Mouse (Mus musculus) small intestine, adult 2 months (tissue): ENCODE results near the gene Kin. TPM values are rescaled to one million over a fixed set of nuclear protein-coding genes. Genes with fewer than 3 reads are reported as not detected.
A peak's percentile ranks its signal among the peaks of the same experiment; 100 is the strongest.

Experiments used
- H3K27ac ChIP-seq: fragments of 200-500 bp; 2 replicates; pipeline ENCODE4 v1.5.1; 2012; ENCODE audit warnings: low read depth, low read length, control low read depth, inconsistent platforms; ENCODE audit not compliant: insufficient read depth
- H3K27me3 ChIP-seq: fragments of 200-500 bp; 2 replicates; pipeline ENCODE4 v1.6.1; 2012; ENCODE audit warnings: mild to moderate bottlenecking, moderate library complexity, low read length, inconsistent platforms; ENCODE audit not compliant: control insufficient read depth, insufficient read depth
- H3K36me3 ChIP-seq: fragments of 200-500 bp; 2 replicates; pipeline ENCODE4 v1.6.1; 2012; ENCODE audit warnings: mild to moderate bottlenecking, low read length, control low read depth, inconsistent platforms; ENCODE audit not compliant: control insufficient read depth, insufficient read depth
- H3K4me1 ChIP-seq: fragments of 200-500 bp; 2 replicates; pipeline ENCODE4 v1.6.1; 2012; ENCODE audit warnings: low read length, inconsistent platforms, mixed read lengths; ENCODE audit not compliant: control insufficient read depth, insufficient read depth, insufficient read length
- H3K4me3 ChIP-seq: fragments of 200-500 bp; 2 replicates; pipeline ENCODE4 v1.5.1; 2012; ENCODE audit warnings: low read depth, mild to moderate bottlenecking, control low read depth, inconsistent platforms, low read length, moderate library complexity
- CTCF ChIP-seq: fragments of 200-500 bp; IDR thresholded peaks from 2 replicates; pipeline ENCODE4 v1.5.1; 2012; ENCODE audit warnings: low read depth, mild to moderate bottlenecking, control low read depth, inconsistent platforms, low read length, moderate library complexity, mixed read lengths; ENCODE audit not compliant: insufficient replicate concordance, insufficient read length; ENCODE audit errors: extremely low read depth
- POLR2A ChIP-seq: fragments of 200-500 bp; IDR thresholded peaks from 2 replicates; pipeline ENCODE4 v1.6.1; 2012; ENCODE audit warnings: low read depth, mild to moderate bottlenecking, control low read depth, inconsistent platforms, low read length, moderate library complexity
- WGBS: fragments of 180-500 bp; shearing (Covaris S2); methylation state at CpG from one replicate; pipeline ENCODE4 v1.1.7; 2018; 5-methylcytosine and 5-hydroxymethylcytosine counted together
- polyA plus RNA-seq: library from polyadenylated mRNA; depleted of rRNA; stranded (reverse); fragments of >200 nt; gene quantifications from 2 replicates; pipeline ENCODE4 v1.2.3, GENCODE M21; 2012

The Kin gene
- polyA plus RNA-seq, 1 experiment, result 2.8 TPM

DNA sequence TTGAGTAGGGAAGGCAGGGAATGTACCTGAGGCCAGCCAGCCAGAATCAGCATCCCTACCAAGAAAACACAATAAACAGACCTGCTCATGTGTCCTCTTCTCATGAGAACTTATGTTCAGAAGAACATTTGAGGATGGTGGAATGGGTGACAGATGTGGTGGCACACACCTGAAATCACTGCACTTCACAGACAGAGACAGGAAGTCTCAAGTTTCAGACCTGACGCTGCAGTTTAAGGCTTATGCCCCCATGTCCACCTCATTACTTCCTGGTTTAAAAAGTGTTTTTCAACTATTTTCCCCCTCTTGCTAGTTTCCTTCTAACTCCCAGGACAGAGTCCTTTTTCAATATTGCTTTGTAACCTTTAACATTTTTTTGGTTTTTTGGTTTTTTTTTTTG is 2.3 kb downstream of the Kin start:
- no peak overlapping the region for H3K27ac ChIP-seq
- H3K4me3 ChIP-seq, result no peak overlapping the region
- no peaks in the 10 kb centered on the region for H3K27me3 ChIP-seq
- peaks cover 3% of the 10 kb centered on the region; the same call in 1 of the 2 replicates for H3K36me3 ChIP-seq
- peaks cover 12% of the 10 kb centered on the region; the same call in 1 of the 2 replicates for H3K4me1 ChIP-seq
- 79% methylated on average over 1 of the region's 1 CpGs for WGBS
- no peak for TF ChIP-seq CTCF
- TF ChIP-seq POLR2A, result no peak

DNA sequence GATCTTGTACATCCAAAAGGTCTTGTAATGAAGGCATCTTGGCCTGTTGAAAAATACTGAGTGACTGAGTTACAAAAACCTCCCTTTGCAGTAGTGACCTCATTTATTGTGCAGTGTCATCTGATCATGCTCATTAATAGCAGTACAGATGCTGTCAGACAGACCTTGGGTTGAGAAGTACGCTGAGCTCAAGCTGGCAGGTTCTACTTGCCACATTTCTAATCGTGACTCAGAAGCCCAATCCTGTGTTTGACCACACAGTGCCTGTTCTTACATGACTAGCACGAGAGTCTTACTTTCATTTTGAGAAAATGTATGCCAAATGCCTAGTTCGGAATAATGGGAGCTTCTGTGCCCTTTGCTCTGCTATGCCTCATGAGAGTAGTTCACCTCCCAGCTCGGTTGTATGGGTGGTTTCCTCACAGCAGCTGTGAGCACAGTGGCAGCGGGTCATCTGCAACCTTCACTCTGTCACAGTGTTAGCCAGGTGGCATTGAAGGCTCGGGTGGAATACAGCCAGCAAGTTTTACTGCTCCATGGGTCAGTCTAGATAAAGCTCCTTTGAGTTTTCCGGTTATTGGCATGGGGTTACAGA is 7.0 kb downstream of the Kin start:
- Histone ChIP-seq H3K27me3 (no peaks in the 10 kb centered on the region), H3K36me3 (peaks cover 27% of the 10 kb centered on the region), H3K4me3 (no peak overlapping the region), H3K27ac (no peak overlapping the region), H3K4me1 (peaks cover 2% of the 10 kb centered on the region; the same call in 1 of the 2 replicates)
- TF ChIP-seq CTCF (no peak), POLR2A (no peak)
- WGBS, result 52% methylated on average over 8 of the region's 8 CpGs

DNA sequence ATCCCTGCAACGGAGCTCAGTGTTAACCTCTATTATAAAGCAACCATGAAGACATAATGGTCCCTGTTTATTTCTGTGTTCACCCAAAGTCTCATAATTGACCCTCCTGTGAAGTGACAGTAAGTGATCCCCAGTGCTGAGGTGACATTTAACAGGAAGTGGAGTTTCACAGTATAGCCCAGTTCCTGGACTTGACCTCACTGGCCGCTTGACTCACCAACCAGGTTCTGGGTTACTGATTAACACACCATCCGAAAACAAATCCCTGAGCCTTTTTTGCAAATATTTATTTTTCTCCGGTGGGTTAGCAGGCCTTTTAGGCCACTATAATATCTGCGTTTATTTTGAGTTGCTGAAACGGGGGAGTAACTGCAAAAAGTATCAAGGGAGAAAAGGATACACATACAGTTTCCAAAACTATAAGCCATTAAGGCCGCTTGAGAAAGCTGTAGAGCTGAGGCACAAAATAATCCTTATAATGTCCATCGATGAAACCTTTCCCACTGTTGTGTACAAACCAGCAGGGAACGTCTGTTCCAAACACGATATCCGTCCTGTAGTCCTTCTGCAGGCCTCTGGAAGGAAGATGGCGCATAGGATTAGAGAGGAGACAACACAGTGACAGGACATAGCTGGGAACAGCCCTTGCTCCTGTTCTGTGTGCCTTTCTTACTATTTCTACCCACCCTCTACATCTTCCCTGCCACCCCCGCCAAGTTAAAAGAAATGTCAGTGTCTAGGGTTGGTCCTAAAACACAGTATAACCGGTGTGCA is 14.1 kb downstream of the Kin start:
- peaks cover 24% of the 10 kb centered on the region for H3K36me3 ChIP-seq
- TF ChIP-seq POLR2A (no peak), CTCF (no peak)
- 55% methylated on average over 14 of the region's 14 CpGs for WGBS
- no peaks in the 10 kb centered on the region for H3K27me3 ChIP-seq
- H3K4me1 ChIP-seq, result peaks cover 2% of the 10 kb centered on the region; the same call in 1 of the 2 replicates
- H3K4me3 ChIP-seq, result no peak overlapping the region
- H3K27ac ChIP-seq, result no peak overlapping the region

DNA sequence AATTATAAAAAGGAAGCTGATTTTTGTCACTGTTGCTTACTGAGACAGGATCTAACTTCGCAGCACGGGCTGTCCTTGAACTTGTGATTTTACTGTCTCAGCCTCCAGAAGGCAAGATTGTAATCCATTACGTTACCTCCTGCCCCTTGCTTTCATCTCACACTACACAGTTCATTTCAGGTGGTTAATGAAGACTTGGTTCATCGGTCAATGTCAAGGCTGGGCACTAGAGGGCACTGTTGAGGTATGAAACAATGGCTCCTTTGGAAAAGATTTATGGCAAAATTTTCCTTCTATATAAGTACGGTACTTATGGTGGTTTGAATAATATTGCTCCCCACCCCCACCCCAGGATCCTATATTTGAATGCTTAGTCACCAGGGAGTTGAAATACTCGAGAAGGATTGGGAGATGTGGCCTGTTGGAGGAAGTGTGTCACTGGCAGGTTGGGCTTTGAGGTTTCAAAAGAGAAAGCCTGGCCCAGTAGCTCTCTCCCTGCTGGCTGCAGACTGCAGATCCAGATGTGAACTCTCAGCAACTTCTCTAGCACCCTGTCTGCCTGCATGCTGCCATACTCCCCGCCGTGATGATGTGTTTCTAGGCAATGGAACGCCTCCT is 18.3 kb downstream of the Kin start:
- 37% methylated on average over 9 of the region's 9 CpGs for WGBS
- TF ChIP-seq POLR2A (no peak), CTCF (no peak)

DNA sequence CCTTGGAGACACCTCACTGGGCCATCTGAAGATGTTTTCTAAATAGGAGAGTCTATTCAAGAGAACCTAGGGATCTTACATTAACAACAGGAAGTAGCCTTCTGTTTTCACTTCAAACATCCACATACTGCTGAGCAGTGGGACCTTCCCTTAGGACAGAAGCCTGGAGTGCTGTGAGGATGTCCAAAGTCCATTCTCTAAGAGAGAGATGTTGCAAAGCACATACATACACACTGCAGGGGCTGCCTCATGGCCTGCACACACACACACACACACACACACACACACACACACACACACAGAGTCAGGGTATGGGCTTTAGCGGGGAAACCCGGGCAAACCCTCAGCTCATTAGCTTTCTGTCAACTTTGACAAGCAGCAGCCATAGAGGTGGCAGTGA is 20.1 kb downstream of the Kin start:
- H3K36me3 ChIP-seq, result no peaks in the 10 kb centered on the region
- no peak overlapping the region for H3K27ac ChIP-seq
- WGBS, result 62% methylated on average over 2 of the region's 2 CpGs
- no peak for TF ChIP-seq POLR2A
- TF ChIP-seq CTCF, result no peak
- H3K4me1 ChIP-seq, result no peaks in the 10 kb centered on the region
- H3K4me3 ChIP-seq, result no peak overlapping the region
- no peaks in the 10 kb centered on the region for H3K27me3 ChIP-seq

More for the DNA sequence above, 18.3 kb downstream of the Kin start:
- Histone ChIP-seq H3K36me3 (no peaks in the 10 kb centered on the region), H3K4me3 (no peak overlapping the region), H3K4me1 (no peaks in the 10 kb centered on the region), H3K27ac (no peak overlapping the region), H3K27me3 (no peaks in the 10 kb centered on the region)

DNA sequence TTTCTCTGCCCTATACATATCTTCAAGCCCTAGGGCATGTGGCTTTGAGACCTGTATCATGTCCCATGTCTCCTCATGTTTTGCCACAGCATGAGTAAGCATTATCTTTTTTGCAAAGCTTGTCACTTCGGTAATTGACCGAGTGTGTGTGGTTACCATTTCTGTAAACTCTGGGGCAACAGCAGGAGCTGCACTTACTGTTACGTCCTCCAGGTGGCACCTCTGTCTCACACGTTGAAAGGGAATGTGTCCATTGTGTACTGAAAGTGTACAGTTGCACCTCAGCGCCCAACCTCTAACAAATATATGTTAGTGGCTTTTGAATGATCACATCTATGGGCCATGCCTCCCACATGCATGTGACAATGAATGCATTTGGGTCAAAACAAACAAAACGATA is 20.8 kb downstream of the Kin start:
- 19% methylated on average over 6 of the region's 6 CpGs for WGBS
- Histone ChIP-seq H3K4me3 (no peak overlapping the region), H3K27me3 (no peaks in the 10 kb centered on the region), H3K4me1 (no peaks in the 10 kb centered on the region), H3K27ac (no peak overlapping the region), H3K36me3 (no peaks in the 10 kb centered on the region)
- TF ChIP-seq CTCF, result peak; percentile 57; the same call in 1 of the 2 replicates
- TF ChIP-seq POLR2A, result no peak

DNA sequence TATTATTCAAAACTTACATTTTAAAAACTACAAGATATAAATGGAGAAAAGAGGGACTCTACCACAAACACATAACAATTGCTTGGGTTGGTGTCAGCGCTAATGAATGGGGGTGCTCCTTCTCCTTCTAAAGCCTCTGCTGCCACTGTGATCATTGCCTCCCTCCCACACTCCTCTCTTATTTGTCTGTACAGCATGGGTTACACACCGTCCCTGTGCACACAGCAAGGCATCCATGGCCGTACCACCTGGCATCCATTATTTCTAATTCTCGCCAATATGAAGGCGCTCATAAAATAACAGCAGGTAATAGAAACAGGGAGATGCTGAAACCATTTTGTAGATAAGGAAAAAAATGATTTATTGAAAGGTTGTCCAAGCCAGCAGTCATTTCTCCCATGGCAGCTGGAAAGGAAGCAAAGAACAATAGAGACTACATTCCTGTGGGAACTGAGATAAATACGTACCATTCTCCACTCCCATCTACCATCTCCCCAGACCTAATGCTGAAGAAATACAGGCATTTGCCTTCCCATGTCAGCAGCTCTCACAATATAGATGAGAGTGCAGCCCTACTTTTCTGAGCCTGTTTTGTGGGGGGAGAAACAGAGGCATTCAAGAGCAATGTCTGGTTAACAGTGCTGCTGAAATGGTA is 28.3 kb downstream of the Kin start:
- TF ChIP-seq CTCF (no peak), POLR2A (no peak)
- Histone ChIP-seq H3K27ac (no peak overlapping the region), H3K4me3 (no peak overlapping the region), H3K36me3 (no peaks in the 10 kb centered on the region), H3K4me1 (no peaks in the 10 kb centered on the region), H3K27me3 (no peaks in the 10 kb centered on the region)
- whole genome bisulfite sequencing, result 64% methylated on average over 6 of the region's 6 CpGs
